Mouse (Mus musculus): Measurements from ENCODE around the gene Ndufa5. TPM values are rescaled to one million over a fixed set of nuclear protein-coding genes. Genes with fewer than 3 reads are reported as not detected.

Ndufa5 gene
- polyA plus RNA-seq (2014; fragmentation: Illumina TruSeq; extraction: RNeasy Lipid Tissue Mini Kit (QIAGEN cat#74804); ENCODE audit: low read depth, low replicate concordance), result 266 TPM

DNA sequence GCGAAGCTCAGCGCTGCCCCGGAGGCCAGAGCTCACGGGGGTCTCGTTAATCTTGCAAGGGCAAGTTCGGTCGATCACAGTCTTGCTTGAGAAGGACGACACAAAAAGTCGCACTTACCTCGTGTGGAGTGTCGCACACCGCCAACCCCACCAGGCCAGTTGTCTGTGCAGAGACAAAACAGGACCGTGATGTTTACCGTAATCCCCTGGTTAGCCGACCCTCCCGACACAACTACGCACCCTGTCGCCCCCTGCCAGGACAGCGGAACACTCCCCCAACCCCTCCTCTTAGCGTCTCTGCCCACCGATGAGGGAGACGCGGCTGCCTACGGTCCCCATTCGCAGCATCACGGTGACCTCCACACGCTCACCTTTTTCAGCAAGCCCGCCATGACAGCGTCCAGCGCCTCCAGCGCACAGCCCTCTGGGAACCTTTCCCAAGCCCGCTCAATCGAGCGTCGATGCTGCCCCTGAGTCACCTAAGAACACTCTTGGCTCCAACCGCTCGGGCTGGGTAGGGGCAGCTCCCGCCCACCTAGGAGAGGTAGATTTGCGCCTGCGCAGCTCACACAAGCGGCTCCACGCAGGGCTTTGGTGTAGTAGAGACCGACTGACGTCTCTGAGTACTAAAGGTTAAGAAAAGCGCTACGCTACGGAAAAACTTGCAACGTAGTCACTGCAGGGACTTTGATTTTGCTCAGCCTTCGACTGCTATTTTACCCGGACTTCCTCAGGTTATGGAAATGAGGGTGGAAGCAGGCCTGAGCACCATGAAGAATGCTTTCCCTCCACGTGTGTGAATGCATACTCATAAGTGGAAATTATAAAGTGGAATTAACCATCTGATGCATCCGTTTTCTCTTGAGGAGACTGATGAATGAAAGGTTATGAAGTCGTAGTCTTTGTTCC lies at the start of gene Ndufa5:
Gene Ndufa5 (minus strand): TSS at position 859 of the 909 bp plus-strand sequence.

GRCm38 (mm10) chr6:24528064-24528243 lies 141 bp upstream of the Ndufa5 start, which contains the start of gene Asb15:
Gene Asb15, plus strand, starts transcription at chr6:24528144.

GRCm38 (mm10) chr6:24514552-24515284 lies 13.1 kb downstream of the Ndufa5 start, which contains the start of gene Iqub:
Gene Iqub, minus strand, starts transcription at chr6:24515067.

Other genes starting within 250 kb of the Ndufa5 start
- gene Iqub, start 12.9 kb downstream of the Ndufa5 start, polyA plus RNA-seq (2014; fragmentation: Illumina TruSeq; extraction: RNeasy Lipid Tissue Mini Kit (QIAGEN cat#74804); ENCODE audit: low read depth, low replicate concordance), result not detected
- not detected for gene Asb15, start 131 bp upstream of the Ndufa5 start, polyA plus RNA-seq (2014; fragmentation: Illumina TruSeq; extraction: RNeasy Lipid Tissue Mini Kit (QIAGEN cat#74804); ENCODE audit: low read depth, low replicate concordance)
- gene Lmod2, start 69.7 kb upstream of the Ndufa5 start, polyA plus RNA-seq (2014; fragmentation: Illumina TruSeq; extraction: RNeasy Lipid Tissue Mini Kit (QIAGEN cat#74804); ENCODE audit: low read depth, low replicate concordance), result not detected
- 246 TPM for gene Wasl, start 137.0 kb upstream of the Ndufa5 start, polyA plus RNA-seq (2014; fragmentation: Illumina TruSeq; extraction: RNeasy Lipid Tissue Mini Kit (QIAGEN cat#74804); ENCODE audit: low read depth, low replicate concordance)
- not detected for gene Hyal6, start 205.2 kb upstream of the Ndufa5 start, polyA plus RNA-seq (2014; fragmentation: Illumina TruSeq; extraction: RNeasy Lipid Tissue Mini Kit (QIAGEN cat#74804); ENCODE audit: low read depth, low replicate concordance)
- not detected for gene Hyal4, start 220.3 kb upstream of the Ndufa5 start, polyA plus RNA-seq (2014; fragmentation: Illumina TruSeq; extraction: RNeasy Lipid Tissue Mini Kit (QIAGEN cat#74804); ENCODE audit: low read depth, low replicate concordance)

Measured in sigmoid colon, adult 10 weeks (tissue).